ENCODE assay signal across 10 mouse cellular contexts in the genomic region with DNA sequence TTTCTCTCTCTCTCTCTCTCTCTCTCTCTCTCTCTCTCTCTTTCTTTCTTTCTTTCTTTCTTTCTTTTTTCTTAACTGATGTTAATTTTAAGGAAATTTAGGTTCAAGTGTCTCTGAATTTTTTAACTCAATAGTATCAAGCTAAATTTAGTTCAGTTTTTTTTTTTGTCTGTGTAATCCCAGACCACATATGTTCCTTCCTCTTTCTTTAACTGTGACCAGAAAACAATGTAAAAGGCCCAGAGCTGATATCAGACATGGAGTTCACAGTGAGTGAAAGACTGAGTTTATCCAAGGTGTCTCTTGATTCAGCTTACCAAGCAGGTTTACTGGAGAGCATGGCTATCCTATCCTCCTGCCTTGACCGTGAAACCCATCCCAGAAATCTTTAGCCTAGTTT.
"Had no signal": no experiment of that assay in that cellular context is flagged by ENCODE, and none has a peak within 500 bp of the region (broad histone marks: within the 10 kb centered on the region; RNA-seq: fewer than 3 reads in every experiment).

No protein-coding gene starts in this region.

- DNase-seq: kidney, adult 9 months; kidney, postnatal 14 days; kidney, postnatal 4 days; left cerebral cortex, postnatal 4 days; liver, postnatal 0 days; lung, embryonic 14.5 days; thymus, adult 18-20 months; thymus, postnatal 4 days had no signal

- ATAC-seq: liver, postnatal 0 days; lung, postnatal 0 days; midbrain, embryonic 15.5 days had no signal
